Mouse (Mus musculus): ENCODE results near the gene Rogdi.
A peak's percentile ranks its signal among the peaks of the same experiment; 100 is the strongest.

Rogdi gene

GRCm38 (mm10) chr16:4993276-4993675 lies 20.1 kb downstream of the Rogdi start:
- DNase-seq (ENCODE audit: low spot score), result no peak

- no peak for DNase-seq (ENCODE audit: low spot score)
Observed at GRCm38 (mm10) chr16:4984717-4985116, 28.6 kb downstream of the Rogdi start.

- DNase-seq (ENCODE audit: low spot score), result no peak
Observed at GRCm38 (mm10) chr16:4979755-4980380, 33.5 kb downstream of the Rogdi start.

GRCm38 (mm10) chr16:4978275-4979051 lies 34.9 kb downstream of the Rogdi start:
- no peak for DNase-seq (ENCODE audit: low spot score)

- no peak for DNase-seq (ENCODE audit: low spot score)
Observed at GRCm38 (mm10) chr16:4976180-4976579, 37.2 kb downstream of the Rogdi start.

- no peak for DNase-seq (ENCODE audit: low spot score)
Observed at GRCm38 (mm10) chr16:4974521-4974920, 38.8 kb downstream of the Rogdi start.

- DNase-seq (ENCODE audit: low spot score), result no peak
Observed at GRCm38 (mm10) chr16:4971626-4972025, 41.7 kb downstream of the Rogdi start.

GRCm38 (mm10) chr16:4969055-4969843 lies 44.1 kb downstream of the Rogdi start:
- DNase-seq (ENCODE audit: low spot score), result no peak

GRCm38 (mm10) chr16:4968426-4968825 lies 44.9 kb downstream of the Rogdi start:
- no peak for DNase-seq (ENCODE audit: low spot score)

- no peak for DNase-seq (ENCODE audit: low spot score)
Observed at GRCm38 (mm10) chr16:4965392-4966129, 47.8 kb downstream of the Rogdi start.

GRCm38 (mm10) chr16:4964731-4965391 lies 48.5 kb downstream of the Rogdi start:
- no peak for DNase-seq (ENCODE audit: low spot score)

- DNase-seq (ENCODE audit: low spot score), result peak; percentile 83
Observed at GRCm38 (mm10) chr16:4963797-4964709, 49.3 kb downstream of the Rogdi start, which contains the start of gene Anks3. Gene Anks3, minus strand, starts transcription at chr16:4964205.

GRCm38 (mm10) chr16:4963346-4963745 lies 50.0 kb downstream of the Rogdi start:
- no peak for DNase-seq (ENCODE audit: low spot score)

GRCm38 (mm10) chr16:4960260-4960659 lies 53.1 kb downstream of the Rogdi start:
- DNase-seq (ENCODE audit: low spot score), result no peak

All from urinary bladder, postnatal 10 days (tissue).